In the genomic region with DNA sequence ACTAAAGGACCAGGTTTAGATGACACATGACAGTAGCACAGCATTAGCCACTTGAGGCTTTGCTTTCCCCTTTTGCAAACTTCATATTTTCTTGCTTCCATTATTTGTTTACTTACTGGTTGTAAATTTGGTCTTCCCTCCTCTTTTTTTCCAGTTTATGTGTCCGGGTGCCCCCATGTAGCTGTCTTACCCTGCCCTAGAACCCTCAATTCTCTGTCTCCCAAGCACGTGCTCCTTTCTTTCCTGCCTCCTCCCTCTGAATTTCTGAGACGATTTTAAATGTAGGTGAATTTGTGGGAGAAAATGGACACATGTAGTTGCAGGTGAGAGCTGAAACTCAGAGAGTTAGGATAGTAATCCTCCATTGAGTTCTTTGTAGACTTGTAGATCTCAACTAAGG, we compare ENCODE assay signal across 9 mouse cellular contexts. TPM values are rescaled to one million over a fixed set of nuclear protein-coding genes. Genes with fewer than 3 reads are reported as not detected.
DNase-seq lines count a peak whose midpoint lies in the region; ATAC-seq and TF ChIP-seq lines count a peak whose summit lies in the region.
"Had no signal": no experiment of that assay in that cellular context is flagged by ENCODE, and none has a peak within 500 bp of the region (broad histone marks: within the 10 kb centered on the region; RNA-seq: fewer than 3 reads in every experiment).

No protein-coding gene starts in this region.

- TF ChIP-seq CTCF in cerebellum, adult 2 months (IDR thresholded peaks at IDR 0.05; ENCODE audit: borderline replicate concordance, insufficient read depth, low read depth, low read length), result no peak

- no peak for ATAC-seq in megakaryocyte, adult 5-6 weeks (ENCODE audit: poor library complexity, severe bottlenecking)
- no peak for ATAC-seq in limb, embryonic 14.5 days (ENCODE audit: low FRiP score, low read depth)
- ATAC-seq in stomach, embryonic 15.5 days (ENCODE audit: insufficient read depth, low FRiP score, low read depth), result no peak

- H3K4me3 ChIP-seq in cerebellum, adult 2 months (replicated peaks; ENCODE audit: insufficient read depth, low read depth, low read length), result peak overlapping the region; percentile 100
- H3K4me3 ChIP-seq in megakaryocyte, embryonic 14.5 days (replicated peaks), result peak overlapping the region; percentile 94
- peak overlapping the region; percentile 46 for H3K4me3 ChIP-seq in limb, embryonic 14.5 days (replicated peaks; ENCODE audit: low read length)
- peak overlapping the region; percentile 56 for H3K4me3 ChIP-seq in stomach, embryonic 15.5 days (replicated peaks)

- WGBS in cerebellum, adult 2 months, result 24% methylated on average over 3 of the region's 3 CpGs
- WGBS in limb, embryonic 14.5 days, result 52% methylated on average over 3 of the region's 3 CpGs
- WGBS in stomach, embryonic 15.5 days, result 47% methylated on average over 3 of the region's 3 CpGs

- no peaks in the 10 kb centered on the region for H3K4me1 ChIP-seq in cerebellum, adult 2 months (ENCODE audit: control insufficient read depth, insufficient read depth, low read length)
- H3K4me1 ChIP-seq in megakaryocyte, embryonic 14.5 days, result peaks cover 27% of the 10 kb centered on the region
- H3K4me1 ChIP-seq in limb, embryonic 14.5 days (ENCODE audit: control insufficient read depth, insufficient read depth, low read length), result 0 out of 2 replicates have a peak, but pooled peaks cover 3% of the 10 kb centered on the region
- no peaks in the 10 kb centered on the region for H3K4me1 ChIP-seq in stomach, embryonic 15.5 days

- no peaks in the 10 kb centered on the region for H3K27me3 ChIP-seq in cerebellum, adult 2 months (ENCODE audit: control insufficient read depth, insufficient read depth, low read length)
- H3K27me3 ChIP-seq in megakaryocyte, embryonic 14.5 days (replicated peaks), result peaks cover 2% of the 10 kb centered on the region
- no peaks in the 10 kb centered on the region; the same call in 1 of the 2 replicates for H3K27me3 ChIP-seq in limb, embryonic 14.5 days (ENCODE audit: control insufficient read depth, insufficient read depth, low read length)
- no peaks in the 10 kb centered on the region for H3K27me3 ChIP-seq in stomach, embryonic 15.5 days (replicated peaks)

- H3K9me3 ChIP-seq in megakaryocyte, embryonic 14.5 days, result no peaks in the 10 kb centered on the region
- no peaks in the 10 kb centered on the region for H3K9me3 ChIP-seq in limb, embryonic 14.5 days (ENCODE audit: control insufficient read depth, low read length)
- no peaks in the 10 kb centered on the region for H3K9me3 ChIP-seq in stomach, embryonic 15.5 days

- H3K27ac ChIP-seq in cerebellum, adult 2 months (ENCODE audit: insufficient read depth, low read length), result no peak overlapping the region
- no peak overlapping the region for H3K27ac ChIP-seq in limb, embryonic 14.5 days (replicated peaks; ENCODE audit: low read depth, low read length)
- no peak overlapping the region for H3K27ac ChIP-seq in stomach, embryonic 15.5 days

- TF ChIP-seq POLR2A in cerebellum, adult 2 months (IDR thresholded peaks at IDR 0.05; ENCODE audit: borderline replicate concordance, insufficient read depth, low read length), result no peak
- TF ChIP-seq POLR2A in limb, embryonic 14.5 days (IDR thresholded peaks at IDR 0.05; ENCODE audit: borderline replicate concordance, extremely low read depth, insufficient read depth, insufficient read length), result no peak

- H3K9ac ChIP-seq in limb, embryonic 14.5 days (ENCODE audit: low read depth, low read length, severe bottlenecking), result peak overlapping the region; percentile 54; the same call in 1 of the 2 replicates
- H3K9ac ChIP-seq in stomach, embryonic 15.5 days, result no peak overlapping the region

- H3K36me3 ChIP-seq in megakaryocyte, embryonic 14.5 days (replicated peaks; ENCODE audit: low read length), result peaks cover 23% of the 10 kb centered on the region
- H3K36me3 ChIP-seq in limb, embryonic 14.5 days (ENCODE audit: control insufficient read depth, insufficient read depth, low read length), result no peaks in the 10 kb centered on the region
- H3K36me3 ChIP-seq in stomach, embryonic 15.5 days, result no peaks in the 10 kb centered on the region

- H3K4me2 ChIP-seq in limb, embryonic 14.5 days (replicated peaks; ENCODE audit: low read depth, low read length, severe bottlenecking), result peak overlapping the region; percentile 45
- peak overlapping the region; percentile 49 for H3K4me2 ChIP-seq in stomach, embryonic 15.5 days

- DNase-seq in cerebellum, adult 2 months, result no peak
- DNase-seq in cerebellum, adult 9-10 months, result no peak
- DNase-seq in limb, embryonic 14.5 days (ENCODE audit: low spot score), result no peak
- DNase-seq in layer of hippocampus, adult 9-11 months, result no peak
- no peak for DNase-seq in yolk sac, embryonic 10.5 days (ENCODE audit: low spot score)
- DNase-seq: gastrocnemius, postnatal 36 days had no signal

RNA-seq across cellular contexts. Expression of a gene that starts 0.9 kb away (rescaled TPM):
- polyA plus RNA-seq in cerebellum, adult 2 months (2012; rRNA removed), result 7.9 and 8.8 TPM in 2 replicates
- polyA plus RNA-seq in megakaryocyte, embryonic 14.5 days (2012; ENCODE audit: insufficient read depth, low replicate concordance), result 0.36 TPM in 1 of 2 replicates, not detected in the other
- total RNA-seq in megakaryocyte, adult 5-6 weeks (2015), result 6.6 and 7.2 TPM in 2 replicates
- 9.4 and 9.9 TPM in 2 replicates for total RNA-seq in megakaryocyte, adult 5-6 weeks (2017)
- 11.0 and 12.3 TPM in 2 replicates for polyA plus RNA-seq in limb, embryonic 14.5 days (2012; rRNA removed)
- polyA plus RNA-seq in limb, embryonic 14.5 days (2014; fragmentation: Nextera tagmentation; extraction: Ambion mirVana), result 9.4 and 10.4 TPM in 2 replicates
- 14.5 and 15.0 TPM in 2 replicates for polyA plus RNA-seq in stomach, embryonic 15.5 days (2015; fragmentation: Nextera tagmentation; extraction: Ambion mirVana)

RNA-seq across cellular contexts. Expression of a gene that starts 16.3 kb away (rescaled TPM):
- polyA plus RNA-seq in cerebellum, adult 2 months (2012; rRNA removed), result 0.31 and 0.52 TPM in 2 replicates
- polyA plus RNA-seq in megakaryocyte, embryonic 14.5 days (2012; ENCODE audit: insufficient read depth, low replicate concordance), result not detected in 2 replicates
- total RNA-seq in megakaryocyte, adult 5-6 weeks (2015), result not detected in 2 replicates
- not detected in 2 replicates for total RNA-seq in megakaryocyte, adult 5-6 weeks (2017)
- 0.10 TPM in 2 replicates for polyA plus RNA-seq in limb, embryonic 14.5 days (2012; rRNA removed)
- not detected in 2 replicates for polyA plus RNA-seq in limb, embryonic 14.5 days (2014; fragmentation: Nextera tagmentation; extraction: Ambion mirVana)
- 0.31 TPM in 1 of 2 replicates, not detected in the other for polyA plus RNA-seq in stomach, embryonic 15.5 days (2015; fragmentation: Nextera tagmentation; extraction: Ambion mirVana)

RNA-seq across cellular contexts. Expression of a gene that starts 47.3 kb away (rescaled TPM):
- polyA plus RNA-seq in cerebellum, adult 2 months (2012; rRNA removed), result 0.46 and 0.52 TPM in 2 replicates
- not detected in 2 replicates for polyA plus RNA-seq in megakaryocyte, embryonic 14.5 days (2012; ENCODE audit: insufficient read depth, low replicate concordance)
- total RNA-seq in megakaryocyte, adult 5-6 weeks (2015), result 0.16 TPM in 1 of 2 replicates, not detected in the other
- total RNA-seq in megakaryocyte, adult 5-6 weeks (2017), result not detected in 2 replicates
- 7.2 and 9.1 TPM in 2 replicates for polyA plus RNA-seq in limb, embryonic 14.5 days (2012; rRNA removed)
- polyA plus RNA-seq in limb, embryonic 14.5 days (2014; fragmentation: Nextera tagmentation; extraction: Ambion mirVana), result 7.7 and 8.0 TPM in 2 replicates
- polyA plus RNA-seq in stomach, embryonic 15.5 days (2015; fragmentation: Nextera tagmentation; extraction: Ambion mirVana), result 5.5 and 6.3 TPM in 2 replicates

Comparison
In these comparisons a context has a peak if more than half of its experiments do, and no peak if none do; other contexts are left out.
1. H3K4me3 ChIP-seq: peak in every context shown above with its lines; median percentile 100 in cerebellum, adult 2 months; 94 in megakaryocyte, embryonic 14.5 days; 56 in stomach, embryonic 15.5 days; 46 in limb, embryonic 14.5 days.